Mouse (Mus musculus): ENCODE results near the gene Krtcap2. TPM values are rescaled to one million over a fixed set of nuclear protein-coding genes. Genes with fewer than 3 reads are reported as not detected.

Krtcap2 gene
- polyA plus RNA-seq, 2 experiments from 2014 or later: 275 to 319 TPM

- no peak for ATAC-seq
These were observed 19.8 kb upstream of the Krtcap2 start for GRCm38 (mm10) chr3:89225918-89226317.

- no peak for ATAC-seq
These were observed 19.4 kb upstream of the Krtcap2 start for GRCm38 (mm10) chr3:89226361-89226760.

GRCm38 (mm10) chr3:89226900-89227299, 18.9 kb upstream of the Krtcap2 start, which contains the start of gene Mtx1:
TSS of gene Mtx1 (minus strand) at chr3:89227088.
- ATAC-seq: no peak

GRCm38 (mm10) chr3:89227307-89228179, 18.2 kb upstream of the Krtcap2 start:
- peak; percentile 62 for ATAC-seq

GRCm38 (mm10) chr3:89228180-89228549, 17.6 kb upstream of the Krtcap2 start:
- peak; percentile 52 for ATAC-seq

GRCm38 (mm10) chr3:89228836-89229235, 16.9 kb upstream of the Krtcap2 start, which contains the start of gene Muc1:
TSS of gene Muc1 (plus strand) at chr3:89229057.
- ATAC-seq: no peak

GRCm38 (mm10) chr3:89229276-89229675, 16.5 kb upstream of the Krtcap2 start:
- no peak for ATAC-seq

- ATAC-seq: no peak
These were observed 15.2 kb upstream of the Krtcap2 start for GRCm38 (mm10) chr3:89230561-89230960.

GRCm38 (mm10) chr3:89231345-89231744, 14.4 kb upstream of the Krtcap2 start:
- ATAC-seq: peak; percentile 56

- no peak for ATAC-seq
These were observed 13.9 kb upstream of the Krtcap2 start for GRCm38 (mm10) chr3:89231772-89232275.

GRCm38 (mm10) chr3:89232614-89233013, 13.2 kb upstream of the Krtcap2 start:
- no peak for ATAC-seq

- ATAC-seq: no peak
These were observed 12.1 kb upstream of the Krtcap2 start for GRCm38 (mm10) chr3:89233562-89234110.

GRCm38 (mm10) chr3:89236516-89236915, 9.2 kb upstream of the Krtcap2 start:
- ATAC-seq: no peak

GRCm38 (mm10) chr3:89237682-89238081, 8.1 kb upstream of the Krtcap2 start:
- no peak for ATAC-seq

- ATAC-seq: no peak
These were observed 7.3 kb upstream of the Krtcap2 start for GRCm38 (mm10) chr3:89238494-89238893.

GRCm38 (mm10) chr3:89242331-89242895, 3.4 kb upstream of the Krtcap2 start:
- ATAC-seq: no peak

GRCm38 (mm10) chr3:89243609-89244008, 2.2 kb upstream of the Krtcap2 start:
- ATAC-seq: peak; percentile 51

GRCm38 (mm10) chr3:89244158-89244981, 1.4 kb upstream of the Krtcap2 start:
- no peak for ATAC-seq

GRCm38 (mm10) chr3:89244982-89245687, 631 bp upstream of the Krtcap2 start:
- ATAC-seq: no peak

GRCm38 (mm10) chr3:89246261-89247100, 715 bp downstream of the Krtcap2 start, which contains the start of gene Trim46:
TSS of gene Trim46 (minus strand) at chr3:89246309.
- peak; percentile 78 for ATAC-seq

GRCm38 (mm10) chr3:89247466-89247865, 1.7 kb downstream of the Krtcap2 start:
- no peak for ATAC-seq

Measured in activated CD4-positive, CD25-positive, alpha-beta regulatory T cell, adult 4 months (primary cell).